Mouse (Mus musculus): Measurements from ENCODE around the gene Gm20388. TPM values are rescaled to one million over a fixed set of nuclear protein-coding genes. Genes with fewer than 3 reads are reported as not detected.
A peak's percentile ranks its signal among the peaks of the same experiment; 100 is the strongest.

Gm20388 gene
- total RNA-seq, 2 experiments from 2014 or later: 1.3 to 8.5 TPM

DNA sequence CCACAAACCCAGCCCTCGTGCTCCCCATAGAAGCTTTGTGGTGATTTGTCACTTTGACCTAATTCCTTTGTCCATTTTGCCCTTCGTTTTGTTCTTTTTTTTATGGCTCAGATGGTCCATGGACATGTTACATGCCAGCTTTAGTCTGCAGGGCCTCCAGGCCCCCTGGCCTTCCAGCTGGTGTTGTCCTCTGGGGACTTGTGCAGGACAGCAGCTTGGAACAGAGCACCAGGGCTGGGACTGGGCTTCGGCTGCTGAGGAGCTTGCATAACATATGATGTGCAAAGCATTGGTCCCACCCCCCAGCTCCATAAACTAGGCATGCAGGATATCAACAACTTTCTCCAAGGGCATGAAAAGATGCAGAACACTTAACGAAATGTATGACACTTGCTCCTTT lies 3979.2 kb downstream of the Gm20388 start:
- DNase-seq (ENCODE audit: low spot score in 2 of 2): no peak

DNA sequence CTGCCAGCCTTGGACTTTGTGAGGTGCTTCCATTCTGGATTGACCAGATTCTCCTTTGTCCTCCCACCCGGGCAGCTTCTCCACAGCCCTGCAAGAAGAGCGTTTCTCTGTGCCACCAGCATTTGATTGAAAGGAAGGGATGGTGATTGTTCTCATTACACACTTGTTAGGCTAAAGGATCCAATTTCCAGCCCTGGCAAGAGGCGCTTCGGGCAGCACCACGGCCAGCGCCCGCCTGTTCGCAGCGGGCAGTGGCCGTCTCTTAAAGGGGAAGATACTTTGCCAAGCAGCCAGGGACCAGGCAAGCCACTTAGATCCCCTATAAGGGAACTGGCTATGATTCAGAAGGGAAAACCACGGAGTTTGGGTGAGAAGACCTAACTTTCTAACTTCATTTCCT lies 3980.6 kb downstream of the Gm20388 start:
- peak; percentile 31 to 32 for DNase-seq (ENCODE audit: low spot score in 2 of 2)

DNA sequence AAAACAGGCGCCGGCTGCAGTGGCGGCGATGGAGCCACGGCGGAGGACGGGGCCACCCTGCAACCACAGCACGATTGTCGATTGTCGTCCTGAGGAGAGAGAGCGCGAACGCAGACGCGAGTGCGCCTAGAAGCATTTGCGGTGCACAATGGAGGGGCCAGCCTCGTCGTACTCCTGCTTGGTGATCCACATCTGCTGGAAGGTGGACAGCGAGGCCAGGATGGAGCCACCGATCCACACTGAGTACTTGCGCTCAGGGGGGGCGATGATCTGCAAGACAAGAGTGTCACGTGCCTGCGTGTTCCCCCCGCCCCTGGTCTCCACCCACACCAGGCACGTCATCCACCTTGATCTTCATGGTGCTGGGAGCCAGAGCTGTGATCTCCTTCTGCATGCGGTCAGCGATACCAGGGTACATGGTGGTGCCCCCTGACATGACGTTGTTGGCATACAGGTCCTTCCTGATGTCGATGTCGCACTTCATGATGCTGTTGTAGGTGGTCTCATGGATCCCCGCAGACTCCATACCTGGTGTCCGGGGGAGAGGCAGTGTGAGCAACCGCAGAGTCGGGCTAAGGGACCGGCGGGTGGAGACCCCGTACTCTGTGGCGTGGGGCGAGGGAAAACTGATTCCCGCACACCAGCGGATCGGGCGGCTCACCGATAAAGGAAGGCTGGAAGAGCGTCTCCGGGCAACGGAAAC lies 3981.4 kb downstream of the Gm20388 start:
- DNase-seq (ENCODE audit: low spot score in 2 of 2): no peak

DNA sequence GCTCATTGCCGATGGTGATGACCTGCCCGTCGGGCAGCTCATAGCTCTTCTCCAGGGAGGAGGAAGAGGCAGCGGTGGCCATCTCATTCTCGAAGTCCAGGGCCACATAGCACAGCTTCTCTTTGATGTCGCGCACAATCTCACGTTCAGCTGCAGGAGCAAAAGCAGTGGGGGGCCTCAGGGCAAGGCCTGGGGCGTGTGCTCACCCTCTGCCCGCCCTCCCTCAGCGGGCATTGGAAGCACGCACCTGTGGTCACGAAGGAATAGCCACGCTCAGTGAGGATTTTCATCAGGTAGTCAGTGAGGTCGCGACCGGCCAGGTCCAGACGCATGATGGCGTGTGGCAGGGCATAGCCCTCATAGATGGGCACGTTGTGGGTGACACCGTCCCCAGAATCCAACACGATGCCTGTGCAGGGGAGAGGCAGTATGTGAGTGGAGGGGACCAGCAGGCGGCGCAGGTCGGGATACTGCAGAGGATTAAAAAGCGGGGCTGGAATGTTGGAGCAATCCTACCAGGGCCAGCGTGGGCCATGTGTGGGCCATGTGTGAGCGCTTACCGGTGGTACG lies 3982.0 kb downstream of the Gm20388 start:
- DNase-seq (ENCODE audit: low spot score in 2 of 2): no peak

DNA sequence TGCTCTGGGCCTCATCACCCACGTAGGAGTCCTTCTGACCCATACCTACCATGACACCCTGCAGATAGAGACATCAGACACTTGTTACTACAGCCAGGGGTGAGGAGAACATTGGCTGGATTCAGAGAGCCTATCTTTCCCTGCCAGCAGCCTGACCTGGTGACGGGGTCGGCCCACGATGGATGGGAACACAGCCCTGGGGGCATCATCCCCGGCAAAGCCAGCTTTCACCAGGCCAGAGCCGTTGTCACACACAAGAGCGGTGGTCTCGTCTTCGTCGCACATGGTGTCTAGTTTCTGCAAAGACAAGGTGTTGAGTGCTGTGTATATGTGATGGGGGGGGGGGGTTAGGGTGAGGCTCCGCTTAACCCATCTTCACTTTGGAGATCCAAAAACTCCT lies 3982.8 kb downstream of the Gm20388 start:
- no peak for DNase-seq (ENCODE audit: low spot score in 2 of 2)

DNA sequence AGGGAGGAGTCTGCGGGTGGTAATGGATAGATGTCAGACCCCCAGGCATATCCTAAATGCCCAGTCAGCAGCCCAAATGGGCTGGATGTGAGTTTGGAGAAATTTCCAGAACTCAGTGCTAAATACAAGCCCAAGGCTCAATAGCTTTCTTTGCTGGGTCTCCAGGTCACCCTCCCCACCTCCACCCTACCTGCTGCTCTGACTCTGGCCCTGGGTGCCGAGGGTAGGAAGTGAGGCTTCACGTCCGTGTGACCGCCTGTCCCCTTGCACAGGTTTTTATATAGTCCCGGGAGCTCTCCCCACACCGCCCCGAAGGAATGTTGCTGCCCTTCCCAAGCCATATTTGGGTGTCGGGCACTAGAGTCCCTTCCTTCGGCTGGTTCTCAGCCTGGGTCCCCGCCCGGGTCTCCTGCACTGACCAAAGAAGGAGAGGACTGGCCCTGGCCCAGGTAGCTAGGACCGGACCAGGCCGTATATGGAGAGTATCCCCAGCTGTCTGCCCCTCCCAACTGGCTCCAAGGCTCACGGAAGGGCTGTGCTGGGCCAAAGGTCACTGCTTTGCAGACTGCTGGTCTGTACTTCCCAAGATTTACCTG lies 3984.0 kb downstream of the Gm20388 start, which contains the start of gene Acta1:
Acta1 (minus strand) TSS at position 250 of the 596 bp plus-strand sequence.
- DNase-seq (ENCODE audit: low spot score in 2 of 2): no peak

DNA sequence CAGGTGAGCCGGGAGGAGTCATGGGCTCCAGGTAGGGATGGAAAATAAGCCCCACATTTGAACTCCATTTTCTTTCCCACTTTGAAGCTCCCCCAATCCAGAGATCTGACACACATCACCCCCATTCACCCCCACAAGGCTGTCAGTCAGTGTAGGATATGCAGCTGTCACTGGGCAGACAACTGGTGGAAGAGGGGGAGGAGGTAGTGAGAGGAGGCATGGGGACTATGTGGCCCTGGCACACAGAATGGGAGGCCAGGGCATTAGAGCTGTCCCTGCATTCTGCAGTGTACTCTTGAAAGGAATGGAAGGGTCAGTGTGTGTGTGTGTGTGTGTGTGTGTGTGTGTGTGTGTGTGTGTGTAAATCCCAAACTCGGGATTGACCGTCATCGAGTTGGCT lies 3984.6 kb downstream of the Gm20388 start:
- DNase-seq (ENCODE audit: low spot score in 2 of 2): no peak

DNA sequence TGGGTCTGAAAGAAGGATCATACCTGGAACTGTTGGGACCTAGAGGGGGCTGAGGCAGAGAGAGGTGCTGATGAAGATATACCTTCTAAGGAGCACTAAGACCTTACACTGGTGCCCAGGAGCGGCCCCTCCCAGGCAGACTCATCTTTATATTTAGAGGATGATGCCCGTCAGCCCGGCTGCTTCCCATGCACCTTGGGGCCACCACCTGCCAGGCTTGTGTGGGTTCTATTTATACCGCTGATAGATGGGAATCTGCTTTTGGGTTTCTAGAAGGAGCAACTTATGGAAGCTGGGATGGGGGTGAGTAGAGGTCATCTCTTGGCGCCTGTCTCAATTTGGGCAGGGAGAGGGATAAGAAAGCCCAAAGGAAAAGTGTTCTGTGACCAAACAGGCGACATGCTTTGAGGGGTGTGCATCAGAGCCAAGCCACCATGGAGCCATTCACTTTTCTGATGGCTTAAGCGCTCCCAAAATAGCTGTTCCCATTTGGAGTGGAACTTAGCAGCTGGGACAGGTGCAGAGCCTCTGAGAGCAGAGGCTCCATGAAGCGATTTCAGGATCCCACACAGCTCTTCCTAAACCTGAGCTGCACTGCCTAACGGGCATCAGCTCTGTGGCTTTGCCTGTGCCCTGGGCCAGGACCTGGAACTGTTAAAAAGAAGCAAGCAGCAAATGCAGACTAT lies 3985.2 kb downstream of the Gm20388 start:
- DNase-seq (ENCODE audit: low spot score in 2 of 2): no peak

DNA sequence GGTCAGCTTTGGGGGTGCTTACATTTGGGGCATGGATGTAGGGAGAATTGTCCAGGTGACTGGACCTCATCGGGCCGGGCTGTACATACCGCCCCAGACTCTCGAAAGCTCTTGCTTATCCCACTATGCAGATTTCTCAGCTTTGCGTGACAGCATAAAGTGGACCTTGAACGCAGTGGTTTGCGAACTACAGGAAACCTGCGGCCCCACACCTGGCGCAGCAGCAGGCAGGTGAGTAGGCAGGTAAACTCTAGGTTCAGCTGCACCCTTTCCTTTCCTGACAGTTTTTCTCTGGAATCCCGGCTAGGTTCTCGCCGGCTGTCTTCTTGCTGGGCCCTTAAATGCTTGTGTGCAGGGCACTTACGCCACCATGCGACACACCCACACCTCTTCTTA lies 3985.7 kb downstream of the Gm20388 start:
- no peak for DNase-seq (ENCODE audit: low spot score in 2 of 2)

DNA sequence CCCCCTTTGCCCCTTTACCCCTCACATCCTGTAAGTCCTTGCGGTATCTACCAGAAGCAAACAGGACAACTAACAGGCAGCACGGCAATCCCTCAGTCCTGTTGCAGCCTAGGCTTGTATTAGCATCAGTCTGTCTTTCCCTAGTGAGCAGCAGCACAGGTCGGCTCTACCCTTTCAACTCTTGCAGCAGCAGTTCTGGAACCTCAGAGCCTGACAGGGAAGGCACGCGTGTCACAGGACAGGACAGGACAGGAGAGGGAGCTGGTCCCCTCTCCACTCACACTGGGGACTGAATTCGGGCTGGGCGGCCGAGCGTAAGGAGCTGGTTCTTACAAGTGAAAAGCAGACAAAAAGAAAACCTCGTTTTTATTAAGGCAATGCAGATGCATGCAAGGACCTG lies 3986.1 kb downstream of the Gm20388 start:
- no peak for DNase-seq (ENCODE audit: low spot score in 2 of 2)

DNA sequence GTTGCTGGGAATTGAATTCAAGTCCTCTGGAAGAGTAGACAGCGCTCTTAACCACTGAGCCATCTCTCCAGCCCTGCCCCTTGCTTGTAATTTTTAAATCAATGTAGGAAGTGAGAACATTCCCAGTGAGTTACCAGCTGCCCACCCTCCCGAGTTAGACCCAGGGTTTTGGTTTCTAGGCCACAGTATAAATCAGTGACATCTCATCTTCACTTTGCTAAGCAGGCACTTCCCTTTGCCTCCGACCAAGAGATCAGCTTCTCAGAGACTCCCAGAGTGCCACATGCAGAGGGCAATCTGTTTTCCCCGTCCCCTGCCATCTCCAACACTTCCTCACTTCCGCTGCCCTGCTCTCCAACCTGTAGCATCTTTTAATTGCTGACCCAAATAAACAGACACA lies 3987.9 kb downstream of the Gm20388 start:
- DNase-seq (ENCODE audit: low spot score in 2 of 2): no peak

DNA sequence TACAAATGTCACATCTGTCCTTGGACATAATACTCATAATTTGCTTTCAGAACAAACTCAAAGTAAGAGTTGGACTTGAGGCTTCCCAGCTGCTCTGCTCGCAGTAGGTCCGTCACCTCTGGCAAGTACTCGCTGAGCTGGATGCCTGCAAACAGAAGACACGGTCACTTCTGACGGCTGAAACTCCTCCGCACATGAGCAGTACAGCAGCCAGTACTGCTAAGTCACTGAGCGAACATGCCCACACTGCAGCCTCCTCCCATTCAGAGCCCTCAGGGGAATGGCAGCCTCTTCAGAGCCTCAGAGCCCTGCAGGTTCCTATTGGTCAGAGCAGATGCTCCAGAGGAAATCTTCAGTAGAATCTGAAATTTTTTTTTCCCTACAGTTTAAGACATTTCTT lies 3988.7 kb downstream of the Gm20388 start:
- no peak for DNase-seq (ENCODE audit: low spot score in 2 of 2)

DNA sequence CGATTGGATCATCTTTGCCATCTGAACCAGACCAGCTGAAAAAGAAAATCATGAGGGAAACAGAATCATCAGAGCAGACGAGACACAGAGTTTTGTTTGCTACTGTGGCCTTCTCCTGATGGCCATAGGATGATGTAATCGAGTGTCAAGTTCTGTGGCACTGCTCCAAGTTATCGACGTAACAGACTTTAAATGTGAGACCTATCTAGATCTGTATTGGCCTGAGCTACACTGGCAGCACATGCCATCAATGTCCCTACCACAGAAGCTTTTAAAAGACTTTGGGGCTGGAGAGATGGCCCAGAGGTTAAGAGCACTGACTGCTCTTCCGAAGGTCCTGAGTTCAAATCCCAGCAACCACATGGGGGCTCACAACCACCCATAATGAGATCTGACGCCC lies 3992.0 kb downstream of the Gm20388 start:
- peak in 1 of 2 experiments; percentile 21 for DNase-seq (ENCODE audit: low spot score in 2 of 2)

DNA sequence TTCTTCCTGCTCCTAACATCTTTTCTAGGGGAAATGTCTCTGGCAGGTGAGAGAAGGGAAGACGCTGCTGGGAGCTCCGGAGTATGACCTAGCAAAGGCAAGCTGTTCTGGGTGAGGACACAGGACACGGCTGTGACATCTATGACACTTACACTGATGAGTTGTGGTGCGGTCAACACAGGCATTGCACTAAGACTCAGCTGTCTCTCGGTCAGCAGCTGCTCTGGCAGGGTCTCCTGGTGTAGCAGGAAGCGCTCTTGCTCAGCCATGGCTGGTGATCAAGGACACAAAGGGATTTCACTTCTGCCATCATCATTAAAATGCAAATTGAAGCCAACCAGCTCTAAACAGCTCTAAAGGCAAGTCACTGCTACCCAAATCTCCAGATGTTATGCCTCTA lies 3997.0 kb downstream of the Gm20388 start:
- DNase-seq (ENCODE audit: low spot score in 2 of 2): no peak

DNA sequence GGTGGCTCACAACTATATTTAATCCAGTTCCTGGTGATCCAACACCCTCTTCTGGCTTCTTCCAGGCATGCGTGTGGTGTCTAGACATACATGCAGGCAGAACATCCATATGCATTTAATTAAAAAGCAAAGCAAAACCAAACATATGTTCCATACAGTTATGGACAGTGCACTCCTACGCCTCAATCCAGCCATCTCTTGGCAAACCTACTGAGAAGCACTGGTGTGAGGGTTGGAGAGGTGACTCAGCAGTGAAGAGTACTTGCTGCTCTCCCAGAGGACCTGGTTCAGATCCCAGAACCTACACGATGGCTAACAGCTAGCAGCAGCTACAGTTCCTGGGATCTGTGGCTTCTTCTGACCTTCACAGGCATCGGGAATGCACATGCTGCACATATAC lies 4001.6 kb downstream of the Gm20388 start:
- no peak for DNase-seq (ENCODE audit: low spot score in 2 of 2)

DNA sequence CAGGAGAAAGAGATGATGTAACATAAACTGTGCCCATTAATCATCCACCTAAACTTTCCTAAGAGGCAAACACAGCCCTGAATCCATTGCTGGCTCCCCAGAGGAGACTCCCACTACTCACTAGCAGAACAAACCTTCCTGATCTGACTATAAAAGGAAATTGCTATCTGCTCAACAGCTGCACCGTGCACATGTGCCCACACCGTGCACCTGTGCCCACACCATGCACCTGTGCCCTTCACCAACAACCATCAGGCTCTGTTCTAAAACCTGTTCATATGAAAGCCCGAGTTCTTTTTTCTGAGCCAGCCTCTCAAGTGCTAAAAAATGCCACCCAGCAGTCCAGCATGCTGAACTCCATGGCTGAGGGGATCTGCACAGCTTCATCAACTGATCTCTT lies 4004.0 kb downstream of the Gm20388 start:
- DNase-seq (ENCODE audit: low spot score in 2 of 2): no peak

DNA sequence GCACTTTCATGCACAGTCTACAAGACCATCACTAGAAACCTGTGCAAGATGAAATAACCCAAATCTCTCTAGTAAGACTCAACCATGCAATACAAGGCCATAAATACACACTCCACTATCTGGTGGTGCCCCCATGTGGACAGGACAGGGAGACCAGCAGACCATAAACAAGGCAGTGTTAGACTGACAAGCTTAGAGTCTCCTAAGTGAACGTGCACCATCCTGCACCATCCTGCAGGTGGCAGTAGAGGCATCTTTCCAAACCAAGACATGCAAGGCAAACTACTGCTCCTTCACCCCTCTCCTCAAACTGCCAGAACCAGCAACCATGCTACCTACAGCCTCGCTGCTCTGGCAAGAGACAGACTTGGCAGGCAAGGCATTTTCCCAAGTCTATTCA lies 4014.1 kb downstream of the Gm20388 start:
- DNase-seq (ENCODE audit: low spot score in 2 of 2): peak; percentile 65 to 76

DNA sequence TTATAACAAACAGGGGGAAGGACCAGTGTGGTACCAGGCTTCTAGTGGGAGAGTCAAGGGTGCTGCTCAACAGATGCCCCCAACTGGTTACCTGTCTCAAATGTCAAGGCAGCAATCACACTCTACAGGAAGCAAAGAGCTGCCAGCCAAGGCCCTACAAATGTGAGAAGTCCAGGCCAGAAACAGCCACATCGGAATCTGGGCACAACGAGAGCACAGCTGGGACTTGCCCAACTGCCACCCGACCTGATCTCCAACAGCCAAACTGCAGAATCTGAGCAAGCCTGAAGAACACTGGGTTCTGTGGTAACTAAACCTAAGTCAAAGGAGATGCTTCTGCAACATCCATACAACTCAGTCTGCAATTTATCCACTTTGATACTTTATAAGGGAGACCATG lies 4015.0 kb downstream of the Gm20388 start:
- no peak for DNase-seq (ENCODE audit: low spot score in 2 of 2)

DNA sequence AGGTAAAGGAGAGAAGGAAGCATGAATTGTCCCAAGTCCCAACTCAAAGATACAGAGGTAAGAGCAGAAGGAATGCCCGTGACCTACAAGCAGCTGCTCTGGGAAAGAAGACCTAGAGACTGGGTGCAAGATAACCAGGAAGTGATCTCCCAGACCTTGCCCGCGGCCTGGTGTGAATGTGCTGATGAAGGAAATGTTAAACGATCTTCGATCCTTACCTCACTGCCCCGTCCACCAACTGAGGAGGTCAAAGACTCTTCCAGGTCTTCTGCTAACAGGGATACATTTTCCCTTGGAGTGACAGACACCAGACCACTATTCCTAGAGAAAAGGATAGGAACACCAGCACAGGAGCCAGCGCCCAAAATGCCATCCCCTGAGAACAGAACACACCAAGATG lies 4018.4 kb downstream of the Gm20388 start:
- DNase-seq (ENCODE audit: low spot score in 2 of 2): no peak

DNA sequence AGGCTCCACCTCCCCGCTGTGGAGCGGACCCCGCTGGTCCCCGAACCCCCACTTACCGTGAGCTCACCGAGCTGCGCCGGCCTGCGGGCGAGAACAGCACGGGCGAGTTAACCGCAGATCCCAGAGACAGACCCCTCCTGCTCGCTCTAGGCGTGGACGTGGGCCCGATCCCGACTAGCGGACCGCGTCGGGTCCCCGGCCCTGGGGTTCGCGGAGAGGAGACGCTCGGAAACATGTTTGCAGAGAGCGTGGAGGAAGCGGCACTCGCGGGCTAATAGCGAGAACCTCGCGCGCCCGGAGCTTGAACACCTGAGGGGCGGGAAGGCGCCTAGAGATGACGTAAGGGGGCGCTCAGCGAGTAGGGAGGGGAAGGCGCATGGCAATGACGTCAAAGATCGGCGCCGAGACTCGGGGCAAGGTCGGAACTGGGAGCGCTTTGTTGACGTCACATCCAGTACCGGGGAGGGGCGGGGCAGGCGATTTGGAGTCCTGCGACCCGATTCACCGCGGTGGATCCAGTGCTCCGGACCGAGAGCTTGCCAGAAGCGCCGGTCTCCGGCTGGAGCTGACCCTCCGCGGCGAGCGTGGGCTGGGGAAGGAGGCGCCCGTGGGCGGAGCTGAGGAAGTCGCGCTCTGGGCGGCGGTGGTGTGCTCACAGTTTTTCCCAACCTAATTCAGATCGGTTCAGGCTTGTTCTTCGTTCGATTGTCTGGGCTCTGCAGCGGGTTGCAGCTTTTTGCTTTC lies 4038.5 kb downstream of the Gm20388 start, which contains the start of gene Nup133:
Nup133 (minus strand) TSS at position 324 of the 744 bp plus-strand sequence.
- peak; percentile 100 for DNase-seq (ENCODE audit: low spot score in 2 of 2)

DNA sequence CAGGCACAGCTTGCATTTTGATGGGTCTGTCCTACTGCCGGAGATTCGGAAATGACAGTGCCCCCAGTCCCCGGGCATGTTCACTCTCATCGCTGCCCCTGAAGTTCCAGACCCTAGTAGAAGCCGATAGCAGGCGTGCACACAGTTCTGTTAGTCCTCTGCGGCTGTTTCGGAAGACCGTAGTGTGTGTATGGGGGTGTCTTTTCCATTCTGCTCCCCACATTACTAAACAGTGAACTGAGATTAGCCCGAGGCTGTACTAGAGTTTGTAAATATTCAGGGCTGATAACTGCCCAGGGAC lies 4039.0 kb downstream of the Gm20388 start:
- DNase-seq (ENCODE audit: low spot score in 2 of 2): no peak

Measured in adrenal gland, adult 18-20 months (tissue).